Mouse (Mus musculus): ENCODE results near the gene Sv2c.

GRCm38 (mm10) chr13:95961191-95961791 is 171.1 kb downstream of the Sv2c start:
- no peak for TF ChIP-seq CTCF (IDR thresholded peaks at IDR 0.05; ENCODE audit: control insufficient read depth, insufficient read depth, insufficient read length)
- no peak for TF ChIP-seq CEBPB (IDR thresholded peaks at IDR 0.05; ENCODE audit: low read depth)
- no peak for TF ChIP-seq MAX (IDR thresholded peaks at IDR 0.05)

Measured in C2C12 (cell line).